Comparison of ENCODE assay signal across 19 mouse cellular contexts in genomic region chr4:44705967-44706366, GRCm38 (mm10). TPM values are rescaled to one million over a fixed set of nuclear protein-coding genes. Genes with fewer than 3 reads are reported as not detected.
A peak's percentile ranks its signal among the peaks of the same experiment; 100 is the strongest.
DNase-seq lines count a peak whose midpoint lies in the region; ATAC-seq and TF ChIP-seq lines count a peak whose summit lies in the region.
"Had no signal": no experiment of that assay in that cellular context is flagged by ENCODE, and none has a peak within 500 bp of the region (broad histone marks: within the 10 kb centered on the region; RNA-seq: fewer than 3 reads in every experiment).

No protein-coding gene starts in this region.

- H3K27ac ChIP-seq in midbrain, embryonic 14.5 days (replicated peaks; ENCODE audit: low read depth, low read length) = no peak overlapping the region
- no peak overlapping the region for H3K27ac ChIP-seq in intestine, embryonic 16.5 days (ENCODE audit: low read length)
- H3K27ac ChIP-seq: forebrain, embryonic 15.5 days; heart, embryonic 13.5 days; limb, embryonic 12.5 days; liver, embryonic 15.5 days had no signal

- H3K36me3 ChIP-seq in midbrain, embryonic 14.5 days (ENCODE audit: control insufficient read depth, insufficient read depth, low read length) = no peaks in the 10 kb centered on the region
- peaks cover 19% of the 10 kb centered on the region for H3K36me3 ChIP-seq in splenic B cell, adult 2 months (ENCODE audit: control insufficient read depth, insufficient read depth, low read length, poor library complexity, severe bottlenecking)
- no peaks in the 10 kb centered on the region for H3K36me3 ChIP-seq in intestine, embryonic 16.5 days (ENCODE audit: control insufficient read depth, insufficient read depth, low read length)
- H3K36me3 ChIP-seq: forebrain, embryonic 15.5 days; heart, embryonic 13.5 days; limb, embryonic 12.5 days; liver, embryonic 15.5 days had no signal

- H3K27me3 ChIP-seq in midbrain, embryonic 14.5 days (ENCODE audit: control insufficient read depth, insufficient read depth, low read length) = peaks cover 89% of the 10 kb centered on the region
- no peaks in the 10 kb centered on the region for H3K27me3 ChIP-seq in splenic B cell, adult 2 months (ENCODE audit: control insufficient read depth, insufficient read depth, low read length, poor library complexity, severe bottlenecking)
- peaks cover 80% of the 10 kb centered on the region for H3K27me3 ChIP-seq in intestine, embryonic 16.5 days (replicated peaks; ENCODE audit: control insufficient read depth, insufficient read depth, low read length)

- no peak for ATAC-seq in midbrain, embryonic 14.5 days (ENCODE audit: low FRiP score, low TSS enrichment)
- no peak for ATAC-seq in intestine, embryonic 16.5 days
- ATAC-seq: forebrain, embryonic 15.5 days; intestine, postnatal 0 days had no signal

- DNase-seq in lung, postnatal 36 days = peak; percentile 35
- DNase-seq in lung, adult 2 months = no peak
- DNase-seq in spleen, adult 18-20 months = peak; percentile 79 to 83
- no peak for DNase-seq in spleen, adult 12 weeks (ENCODE audit: low spot score)
- no peak for DNase-seq in midbrain, embryonic 14.5 days
- DNase-seq in splenic B cell, adult 2 months (ENCODE audit: low read depth, low spot score) = peak; percentile 81
- DNase-seq in kidney, postnatal 10 days = no peak
- DNase-seq: adrenal gland, adult 8-10 months; cerebellum, adult 11-12 months; cerebellum, postnatal 36 days; heart, postnatal 36 days had no signal

- no peaks in the 10 kb centered on the region for H3K9me3 ChIP-seq in midbrain, embryonic 14.5 days (ENCODE audit: control insufficient read depth, low read length)
- H3K9me3 ChIP-seq in intestine, embryonic 16.5 days (ENCODE audit: control insufficient read depth, low read length) = no peaks in the 10 kb centered on the region
- H3K9me3 ChIP-seq: forebrain, embryonic 15.5 days; heart, embryonic 13.5 days; limb, embryonic 12.5 days; liver, embryonic 15.5 days had no signal

- no peaks in the 10 kb centered on the region; the same call in 1 of the 2 replicates for H3K4me1 ChIP-seq in lung, adult 2 months (ENCODE audit: control insufficient read depth, insufficient read depth, low read length)
- H3K4me1 ChIP-seq in midbrain, embryonic 14.5 days (ENCODE audit: control insufficient read depth, insufficient read depth, low read length) = 0 out of 2 replicates have a peak, but pooled peaks cover 11% of the 10 kb centered on the region
- peaks cover 12% of the 10 kb centered on the region for H3K4me1 ChIP-seq in intestine, embryonic 16.5 days (ENCODE audit: control insufficient read depth, insufficient read depth, low read length)

- no peak for TF ChIP-seq POLR2A in lung, adult 2 months (IDR thresholded peaks at IDR 0.05; ENCODE audit: borderline replicate concordance, extremely low read depth, low read depth, low read length)

- 6% methylated on average over 7 of the region's 7 CpGs for WGBS in lung, adult 2 months
- 3% methylated on average over 7 of the region's 7 CpGs for WGBS in midbrain, embryonic 14.5 days
- 7% methylated on average over 7 of the region's 7 CpGs for WGBS in intestine, embryonic 16.5 days

- H3K4me3 ChIP-seq in lung, adult 2 months (replicated peaks; ENCODE audit: extremely low read depth, low read depth, low read length) = no peak overlapping the region
- H3K4me3 ChIP-seq in midbrain, embryonic 14.5 days (replicated peaks; ENCODE audit: low read depth, low read length) = no peak overlapping the region
- H3K4me3 ChIP-seq in intestine, embryonic 16.5 days (ENCODE audit: low read length) = no peak overlapping the region
- H3K4me3 ChIP-seq: forebrain, embryonic 15.5 days; heart, embryonic 13.5 days; limb, embryonic 12.5 days; liver, embryonic 15.5 days had no signal

- no peak overlapping the region for H3K9ac ChIP-seq in midbrain, embryonic 14.5 days (replicated peaks; ENCODE audit: low read length)
- H3K9ac ChIP-seq in intestine, embryonic 16.5 days (ENCODE audit: low read depth, low read length) = no peak overlapping the region
- H3K9ac ChIP-seq: forebrain, embryonic 15.5 days; heart, embryonic 13.5 days; limb, embryonic 12.5 days; liver, embryonic 15.5 days had no signal

- peak overlapping the region; percentile 60 for H3K4me2 ChIP-seq in midbrain, embryonic 14.5 days (ENCODE audit: low read length)
- H3K4me2 ChIP-seq in intestine, embryonic 16.5 days (ENCODE audit: low read depth, low read length) = no peak overlapping the region
- H3K4me2 ChIP-seq: forebrain, embryonic 15.5 days; heart, embryonic 13.5 days; limb, embryonic 12.5 days; liver, embryonic 15.5 days had no signal

- TF ChIP-seq CTCF in lung, adult 2 months (IDR thresholded peaks at IDR 0.05; ENCODE audit: insufficient read depth, low read length) = no peak

RNA-seq across cellular contexts. Expression of gene Pax5, which starts 4.3 kb away (rescaled TPM):
- 6.1 and 6.7 TPM in 2 replicates for polyA plus RNA-seq in lung, adult 2 months (2012; rRNA removed)
- 9.2 and 11.3 TPM in 2 replicates for polyA plus RNA-seq in midbrain, embryonic 14.5 days (2014; fragmentation: Nextera tagmentation; extraction: Ambion mirVana)
- 0.02 TPM in 1 of 2 replicates, not detected in the other for polyA plus RNA-seq in intestine, embryonic 16.5 days (2015; fragmentation: Nextera tagmentation; extraction: Ambion mirVana)
- polyA plus RNA-seq: kidney, embryonic 16.5 days; limb, embryonic 12.5 days; stomach, embryonic 14.5 days had no signal

RNA-seq across cellular contexts. Expression of gene Zcchc7, which starts 49.7 kb away (rescaled TPM):
- 8.5 and 15.9 TPM in 2 replicates for polyA plus RNA-seq in lung, adult 2 months (2012; rRNA removed)
- 38.3 and 39.8 TPM in 2 replicates for polyA plus RNA-seq in midbrain, embryonic 14.5 days (2014; fragmentation: Nextera tagmentation; extraction: Ambion mirVana)
- polyA plus RNA-seq in intestine, embryonic 16.5 days (2015; fragmentation: Nextera tagmentation; extraction: Ambion mirVana) = 29.3 and 33.9 TPM in 2 replicates

Comparison
In these comparisons a context has a peak if more than half of its experiments do, and no peak if none do; other contexts are left out.
1. DNase-seq: peak in lung, postnatal 36 days (single experiment), spleen, adult 18-20 months (2 of 2) and splenic B cell, adult 2 months (single experiment); none in lung, adult 2 months (single experiment), spleen, adult 12 weeks (single experiment), midbrain, embryonic 14.5 days (single experiment) and kidney, postnatal 10 days (single experiment).